Mouse (Mus musculus) heart, postnatal 36 days (tissue): ENCODE results near the gene Tmem201. TPM values are rescaled to one million over a fixed set of nuclear protein-coding genes. Genes with fewer than 3 reads are reported as not detected.
"Not testable (repeated sequence)": the region's sequence is repeated elsewhere in the genome, so short reads cannot be mapped to it uniquely, and the experiment has no call there.

Experiments
- DNase-seq, 2 experiments: peaks; one replicate each; pipeline ENCODE4 v3.0.0; 2021 to 2022
- intact Hi-C: fragments of 180-260 bp; cut with DNase I; formaldehyde crosslinking; loops from one replicate; pipeline ENCODE4 v1.15.1; 2025
- total RNA-seq, 2 experiments: library from RNA; stranded (reverse); gene quantifications; 2 replicates each; pipeline ENCODE4 v1.2.3; 2021

Tmem201 gene
- 10 to 100 TPM; 87.7 to 90.5 TPM for total RNA-seq

- DNase-seq: peak; percentile 94 to 96
- intact Hi-C loops: loop anchor here (1.0 kb wide), 1 partner anchor 13 kb away; no protein-coding TSS in a partner anchor
These were observed at the start of gene Tmem201 for GRCm38 (mm10) chr4:149737383-149738324. Gene Tmem201, minus strand, starts transcription at chr4:149738044.

GRCm38 (mm10) chr4:149784901-149785300 lies 47.1 kb upstream of the Tmem201 start:
- no peak for DNase-seq
- intact Hi-C loops: no loop called here

GRCm38 (mm10) chr4:149784371-149784770 lies 46.5 kb upstream of the Tmem201 start:
- peak in 1 of 2 experiments; percentile 36 for DNase-seq
- intact Hi-C loops: no loop called here

- DNase-seq: no peak
- intact Hi-C loops: no loop called here
These were observed 45.1 kb upstream of the Tmem201 start for GRCm38 (mm10) chr4:149782975-149783374.

GRCm38 (mm10) chr4:149780565-149781356 lies 42.9 kb upstream of the Tmem201 start:
- intact Hi-C loops: no loop called here

GRCm38 (mm10) chr4:149779966-149780365 lies 42.1 kb upstream of the Tmem201 start:
- DNase-seq: no peak
- intact Hi-C loops: no loop called here

More at GRCm38 (mm10) chr4:149780565-149781356, 42.9 kb upstream of the Tmem201 start:
- no peak for DNase-seq

GRCm38 (mm10) chr4:149777126-149777525 lies 39.3 kb upstream of the Tmem201 start:
- DNase-seq: peak; percentile 40 to 54
- intact Hi-C loops: no loop called here

GRCm38 (mm10) chr4:149775760-149776362 lies 38.0 kb upstream of the Tmem201 start:
- no peak for DNase-seq
- intact Hi-C loops: loop anchor here (2.0 kb wide), 1 partner anchor 17 kb away; no protein-coding TSS in a partner anchor

- peak; percentile 60 to 62 for DNase-seq
- intact Hi-C loops: loop anchor here (2.0 kb wide), 1 partner anchor 17 kb away; no protein-coding TSS in a partner anchor
These were observed 37.5 kb upstream of the Tmem201 start for GRCm38 (mm10) chr4:149775330-149775729.

GRCm38 (mm10) chr4:149774094-149774470 lies 36.2 kb upstream of the Tmem201 start, which contains the start of gene Slc25a33:
Gene Slc25a33, minus strand, starts transcription at chr4:149774277.
- peak; percentile 97 for DNase-seq
- intact Hi-C loops: loop anchor here (2.0 kb wide), 1 partner anchor 19 kb away; no protein-coding TSS in a partner anchor

- intact Hi-C loops: loop anchor here (2.0 kb wide), 1 partner anchor 19 kb away; no protein-coding TSS in a partner anchor
- peak in 1 of 2 experiments; percentile 53 for DNase-seq
These were observed 35.7 kb upstream of the Tmem201 start for GRCm38 (mm10) chr4:149773408-149774093.

- intact Hi-C loops: no loop called here
- no peak for DNase-seq
These were observed 34.5 kb upstream of the Tmem201 start for GRCm38 (mm10) chr4:149772394-149772793.

- intact Hi-C loops: no loop called here
- DNase-seq: no peak
These were observed 27.4 kb upstream of the Tmem201 start for GRCm38 (mm10) chr4:149765201-149765600.

- DNase-seq: no peak
- intact Hi-C loops: no loop called here
These were observed 25.5 kb upstream of the Tmem201 start for GRCm38 (mm10) chr4:149763335-149763734.

- intact Hi-C loops: no loop called here
These were observed 21.7 kb upstream of the Tmem201 start for GRCm38 (mm10) chr4:149759517-149759916.

GRCm38 (mm10) chr4:149758423-149758822 lies 20.6 kb upstream of the Tmem201 start:
- no peak for DNase-seq
- intact Hi-C loops: no loop called here

More at GRCm38 (mm10) chr4:149759517-149759916, 21.7 kb upstream of the Tmem201 start:
- DNase-seq: no peak

- intact Hi-C loops, DNase-seq: not testable (repeated sequence)
These were observed 18.7 kb upstream of the Tmem201 start for GRCm38 (mm10) chr4:149756546-149756945.

- no peak for DNase-seq
- intact Hi-C loops: loop anchor here (2.0 to 5.0 kb wide), 3 partner anchors 54 to 344 kb away; no protein-coding TSS in a partner anchor
These were observed 15.0 kb upstream of the Tmem201 start for GRCm38 (mm10) chr4:149752836-149753235.

GRCm38 (mm10) chr4:149752124-149752799 lies 14.4 kb upstream of the Tmem201 start:
- peak; percentile 56 to 67 for DNase-seq
- intact Hi-C loops: loop anchor here (2.0 to 5.0 kb wide), 3 partner anchors 55 to 345 kb away; no protein-coding TSS in a partner anchor
